Mouse (Mus musculus) ES-E14 (cell line): ENCODE measurements at regions not wholly inside any gene's neighbourhood (a gene's known extent, or its start where the extent isn't known, plus 50 kb on each side); places are given as distances from the start of the nearest gene placed in this dataset.

ENCODE experiments used
- DNase-seq: peaks from one replicate; pipeline ENCODE4 v3.0.0-alpha.2; 2013; ENCODE audit warnings: low read depth, low spot score
- H3K27ac ChIP-seq: 2 replicates; pipeline ENCODE4 v1.5.1; 2012; ENCODE audit warnings: low read depth, mild to moderate bottlenecking, low read length, moderate library complexity, mixed read lengths; ENCODE audit not compliant: poor library complexity, insufficient read depth, severe bottlenecking
- H3K36me3 ChIP-seq: 2 replicates; pipeline ENCODE4 v1.6.1; 2012; ENCODE audit warnings: mild to moderate bottlenecking, low read length, moderate library complexity, mixed read lengths; ENCODE audit not compliant: control insufficient read depth, poor library complexity, insufficient read depth, severe bottlenecking
- H3K4me1 ChIP-seq, 2 experiments: fragments of 150-350 bp in 1 of 2; sonication (generic) in 1 of 2; 2 replicates each; pipeline ENCODE4 v1.6.1; 2012; ENCODE audit warnings: low read length in 2 of 2, mild to moderate bottlenecking in 1 of 2, mixed read lengths in 1 of 2; ENCODE audit not compliant: control insufficient read depth in 2 of 2, insufficient read depth in 2 of 2, poor library complexity in 1 of 2
- H3K4me3 ChIP-seq, 2 experiments: fragments of 150-350 bp in 1 of 2; sonication (generic) in 1 of 2; 2 replicates each; pipeline ENCODE4 v1.5.1; 2012; ENCODE audit warnings: low read length in 2 of 2, low read depth in 1 of 2, mild to moderate bottlenecking in 1 of 2, mixed read lengths in 1 of 2; ENCODE audit not compliant: insufficient read depth in 1 of 2, poor library complexity in 1 of 2, severe bottlenecking in 1 of 2
- H3K9ac ChIP-seq: 2 replicates; pipeline ENCODE4 v1.6.1; 2012; ENCODE audit warnings: low read depth, mild to moderate bottlenecking, low read length, mixed read lengths; ENCODE audit not compliant: poor library complexity, insufficient read depth, severe bottlenecking
- H3K9me3 ChIP-seq: fragments of 150-350 bp; sonication (generic); 2 replicates; pipeline ENCODE4 v1.6.1; 2012; ENCODE audit warnings: low read depth, mild to moderate bottlenecking, low read length; ENCODE audit not compliant: control insufficient read depth, insufficient read depth
- CHD2 ChIP-seq: IDR thresholded peaks from 2 replicates; pipeline ENCODE4 v1.6.1; 2014; ENCODE audit warnings: mild to moderate bottlenecking, low read depth, low read length, inconsistent platforms
- HCFC1 ChIP-seq: IDR thresholded peaks from 2 replicates; pipeline ENCODE4 v1.6.1; 2012; ENCODE audit warnings: low read length, inconsistent platforms, borderline replicate concordance; ENCODE audit not compliant: insufficient read depth
- MAFK ChIP-seq: IDR thresholded peaks from 2 replicates; pipeline ENCODE4 v1.6.1; 2014; ENCODE audit warnings: mild to moderate bottlenecking, low read depth, low read length, inconsistent platforms; ENCODE audit not compliant: insufficient read depth
- ZC3H11A ChIP-seq: IDR thresholded peaks from 2 replicates; pipeline ENCODE4 v1.6.1; 2012; ENCODE audit warnings: low read depth, mild to moderate bottlenecking, inconsistent platforms, low read length, borderline replicate concordance
- ZNF384 ChIP-seq: IDR thresholded peaks from 2 replicates; pipeline ENCODE4 v1.6.1; 2012; ENCODE audit warnings: low read depth, low read length, inconsistent platforms
- in situ Hi-C, 2 experiments: fragments of 600-800 bp; cut with MboI; formaldehyde crosslinking; loops; one replicate each; pipeline ENCODE4 v1.15.1; 2025; ENCODE audit warnings: low sequenced_read_pairs in 2 of 2, inconsistent platforms in 1 of 2; ENCODE audit not compliant: unreplicated experiment in 2 of 2

GRCm38 (mm10) chr6:102733751-102734150, 160.8 kb upstream of the Cntn3 start:
- no peak for DNase-seq
- H3K4me1 ChIP-seq: peaks cover 7% of the 10 kb centered on the region in 2 experiments; a peak in 3 of 4 replicates
- no peak overlapping the region for H3K4me3 ChIP-seq
- TF ChIP-seq ZNF384: no peak
- no peak for TF ChIP-seq ZC3H11A
- no peak for TF ChIP-seq MAFK
- no peak for TF ChIP-seq CHD2
- TF ChIP-seq HCFC1: no peak
- no peaks in the 10 kb centered on the region for H3K9me3 ChIP-seq
- no peaks in the 10 kb centered on the region; the same call in 1 of the 2 replicates for H3K36me3 ChIP-seq
- H3K27ac ChIP-seq: no peak overlapping the region
- in situ Hi-C loops: no loop called here
- no peak overlapping the region for H3K9ac ChIP-seq

DNA sequence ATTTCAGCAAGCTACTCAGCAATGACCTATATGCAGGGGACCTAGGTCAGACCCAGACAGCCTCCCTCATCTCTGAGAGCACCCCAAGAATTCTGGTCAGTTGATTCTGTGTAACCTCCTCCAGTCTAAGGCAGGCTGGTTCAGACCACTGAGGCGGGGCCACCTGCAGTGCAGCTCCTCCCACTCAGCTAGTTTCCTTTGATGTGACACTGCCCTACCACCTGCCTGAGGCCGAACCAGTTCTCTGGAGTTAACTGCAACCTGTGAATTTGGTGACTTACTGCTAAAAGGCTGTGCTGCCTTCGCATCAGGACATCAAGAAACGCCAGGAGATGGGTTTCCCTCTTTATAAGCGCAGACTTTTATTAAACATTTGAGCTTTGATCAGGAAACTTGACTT, 159.1 kb upstream of the Cntn3 start:
- in situ Hi-C loops: no loop called here
- H3K36me3 ChIP-seq: no peaks in the 10 kb centered on the region; the same call in 1 of the 2 replicates
- no peak overlapping the region for H3K9ac ChIP-seq
- no peak overlapping the region for H3K27ac ChIP-seq
- peak; percentile 53 for DNase-seq
- H3K9me3 ChIP-seq: no peaks in the 10 kb centered on the region
- H3K4me3 ChIP-seq: peak overlapping the region in 1 of 2 experiments; percentile 9; a peak in 1 of 4 replicates
- TF ChIP-seq CHD2 (no peak), ZNF384 (no peak), HCFC1 (no peak), ZC3H11A (no peak), MAFK (no peak)
- peaks cover 3 to 6% of the 10 kb centered on the region in 2 experiments; a peak in 2 of 4 replicates for H3K4me1 ChIP-seq

DNA sequence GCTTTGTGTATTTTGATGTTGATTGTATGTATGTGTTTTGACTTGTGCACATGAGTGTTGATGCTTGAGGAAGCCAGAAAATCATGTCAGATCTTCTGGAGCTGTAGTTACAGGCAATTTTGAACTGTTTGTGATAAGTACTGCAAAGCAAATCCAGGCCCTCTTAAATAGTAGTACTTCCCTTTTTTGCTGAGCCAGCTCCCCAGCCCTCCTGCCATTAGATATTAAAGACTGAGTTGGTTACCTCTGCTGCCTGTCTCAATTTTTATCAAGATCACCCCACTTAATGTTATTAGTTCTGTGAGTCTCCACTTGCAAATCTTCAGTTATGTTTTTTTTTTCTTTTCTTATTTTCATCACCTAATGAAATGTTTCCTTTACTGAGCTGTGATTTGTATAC, 152.8 kb upstream of the Cntn3 start:
- Histone ChIP-seq H3K4me3 (no peak overlapping the region), H3K4me1 (no peaks in the 10 kb centered on the region), H3K36me3 (no peaks in the 10 kb centered on the region), H3K27ac (no peak overlapping the region), H3K9me3 (no peaks in the 10 kb centered on the region), H3K9ac (no peak overlapping the region)
- TF ChIP-seq ZC3H11A (no peak), MAFK (no peak), CHD2 (no peak), ZNF384 (no peak), HCFC1 (no peak)
- in situ Hi-C loops: no loop called here
- no peak for DNase-seq

DNA sequence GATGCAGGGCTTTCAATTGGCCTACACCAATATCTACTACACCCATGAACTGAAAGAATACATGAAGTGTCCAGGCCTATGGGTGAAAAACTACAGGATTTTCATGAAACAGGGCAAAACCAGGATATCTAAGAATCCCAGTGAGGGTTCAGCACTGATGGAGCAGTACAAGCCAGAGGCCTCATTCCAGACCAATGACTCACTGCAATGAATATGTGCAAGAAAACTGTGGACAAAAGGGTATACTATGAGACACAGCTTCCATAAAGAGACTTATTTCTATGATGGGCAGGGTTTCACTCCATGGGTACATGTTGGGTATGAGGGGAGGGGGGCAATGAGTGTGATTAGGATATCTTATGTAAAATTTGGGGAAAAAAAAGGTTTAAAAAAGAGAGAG, 151.4 kb upstream of the Cntn3 start:
- H3K27ac ChIP-seq: no peak overlapping the region
- TF ChIP-seq CHD2 (no peak), MAFK (no peak), ZC3H11A (no peak), ZNF384 (no peak), HCFC1 (no peak)
- no peak overlapping the region for H3K9ac ChIP-seq
- H3K4me1 ChIP-seq: no peaks in the 10 kb centered on the region
- in situ Hi-C loops: no loop called here
- no peaks in the 10 kb centered on the region for H3K36me3 ChIP-seq
- no peak overlapping the region for H3K4me3 ChIP-seq
- no peaks in the 10 kb centered on the region for H3K9me3 ChIP-seq
- no peak for DNase-seq

DNA sequence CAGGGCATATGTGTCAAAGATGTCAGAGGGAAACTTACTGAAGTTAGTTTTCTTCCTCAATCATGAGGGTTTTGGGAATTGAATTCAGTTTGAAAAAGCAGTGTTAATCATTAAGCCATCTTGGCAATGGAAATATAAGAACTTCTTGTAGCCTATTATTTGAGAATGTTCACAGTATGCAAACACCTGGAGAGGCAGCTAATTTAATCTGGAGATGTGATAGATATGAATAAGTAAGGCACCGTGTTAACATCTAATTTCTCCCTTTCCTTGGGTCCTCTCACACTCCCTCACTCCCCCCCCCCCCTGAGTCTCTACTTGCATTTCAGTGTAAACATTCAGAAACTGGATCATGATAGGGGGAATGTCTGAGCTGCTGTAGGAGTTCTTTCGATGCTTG, 134.0 kb upstream of the Cntn3 start:
- TF ChIP-seq CHD2 (no peak), ZC3H11A (no peak), ZNF384 (no peak), HCFC1 (no peak), MAFK (no peak)
- Histone ChIP-seq H3K9ac (no peak overlapping the region), H3K36me3 (no peaks in the 10 kb centered on the region), H3K9me3 (no peaks in the 10 kb centered on the region), H3K4me1 (no peaks in the 10 kb centered on the region), H3K4me3 (no peak overlapping the region), H3K27ac (no peak overlapping the region)
- DNase-seq: no peak
- in situ Hi-C loops: no loop called here
